Mouse (Mus musculus): Measurements from ENCODE around the gene Col4a5. TPM values are rescaled to one million over a fixed set of nuclear protein-coding genes. Genes with fewer than 3 reads are reported as not detected.

Gene Col4a5
- 32.0 and 32.7 TPM in 2 replicates for polyA plus RNA-seq (2014; fragmentation: Nextera tagmentation; extraction: Ambion mirVana)

DNA sequence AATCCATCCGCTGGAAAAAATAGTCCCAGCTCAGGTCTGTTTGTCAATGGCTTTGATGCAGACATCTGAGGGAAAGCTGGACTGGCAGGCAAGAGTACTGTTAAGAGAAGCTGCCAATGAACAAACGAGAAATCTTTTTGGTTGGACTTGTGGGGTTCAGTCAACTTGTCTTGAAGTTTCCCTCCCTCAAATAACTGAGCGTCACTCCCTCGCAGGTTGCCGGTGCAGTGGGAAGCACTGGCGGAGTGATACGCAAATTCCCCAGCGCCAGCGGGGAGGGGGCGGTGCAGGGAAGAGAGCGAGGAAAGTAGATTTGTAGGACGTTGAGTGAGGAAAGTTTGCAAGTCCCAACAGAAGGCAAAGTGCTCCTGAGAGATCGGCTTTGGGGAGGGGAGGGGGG lies at the start of gene Col4a5:
Col4a5 (plus strand) TSS at position 276 of the 400 bp plus-strand sequence.
- ATAC-seq (ENCODE audit: insufficient read depth) (peak; percentile 93), DNase-seq (peak; percentile 86)
- H3K9ac ChIP-seq = peak within 1 kb of the TSS; percentile 56
- peak within 1 kb of the TSS; percentile 60 for H3K4me2 ChIP-seq
- no peaks in the 10 kb centered on the region for H3K9me3 ChIP-seq (ENCODE audit: low read depth, low read length)
- no peaks in the 10 kb centered on the region for H3K27me3 ChIP-seq (ENCODE audit: insufficient read depth, low read length)
- no peaks in the 10 kb centered on the region for H3K36me3 ChIP-seq (ENCODE audit: insufficient read depth)
- no peak for TF ChIP-seq CTCF (IDR thresholded peaks at IDR 0.05; ENCODE audit: low read depth)
- H3K27ac ChIP-seq (ENCODE audit: low read depth) = peak within 1 kb of the TSS; percentile 71
- peak within 1 kb of the TSS; percentile 45 for H3K4me3 ChIP-seq (ENCODE audit: low read depth, low read length)
- no peaks in the 10 kb centered on the region for H3K4me1 ChIP-seq (ENCODE audit: insufficient read depth)
- WGBS = 6% methylated on average over 12 of the region's 13 CpGs

DNA sequence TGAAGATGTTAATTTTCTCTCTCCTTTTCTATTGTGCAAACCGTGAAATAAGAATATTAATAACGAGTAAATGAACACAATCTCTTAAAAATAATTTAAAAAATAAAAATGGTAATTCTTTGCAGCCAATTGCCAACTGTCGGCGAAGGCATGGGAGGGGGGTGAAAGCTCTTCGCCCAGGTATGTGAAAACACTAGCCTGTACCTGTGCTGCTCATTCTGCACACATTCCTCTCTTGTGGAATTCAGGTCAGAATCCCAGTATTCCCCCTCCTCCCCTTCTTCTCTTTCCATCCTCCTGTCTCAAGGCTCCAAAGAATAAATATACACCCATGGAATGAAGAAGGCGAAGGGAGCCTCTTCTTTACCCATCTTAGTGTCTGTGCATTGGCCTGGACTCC lies 38.4 kb upstream of the Col4a5 start:
- no peak overlapping the region for H3K27ac ChIP-seq (ENCODE audit: low read depth)
- no peak overlapping the region for H3K4me3 ChIP-seq (ENCODE audit: low read depth, low read length)
- H3K9me3 ChIP-seq (ENCODE audit: low read depth, low read length) = no peaks in the 10 kb centered on the region
- DNase-seq (no peak), ATAC-seq (ENCODE audit: insufficient read depth) (peak; percentile 56; the same call in 1 of the 2 replicates)
- no peak overlapping the region for H3K4me2 ChIP-seq
- WGBS = 67% methylated on average over 6 of the region's 6 CpGs
- H3K9ac ChIP-seq = no peak overlapping the region
- no peaks in the 10 kb centered on the region for H3K27me3 ChIP-seq (ENCODE audit: insufficient read depth, low read length)
- no peaks in the 10 kb centered on the region for H3K36me3 ChIP-seq (ENCODE audit: insufficient read depth)
- no peak for TF ChIP-seq CTCF (IDR thresholded peaks at IDR 0.05; ENCODE audit: low read depth)
- H3K4me1 ChIP-seq (ENCODE audit: insufficient read depth) = no peaks in the 10 kb centered on the region

DNA sequence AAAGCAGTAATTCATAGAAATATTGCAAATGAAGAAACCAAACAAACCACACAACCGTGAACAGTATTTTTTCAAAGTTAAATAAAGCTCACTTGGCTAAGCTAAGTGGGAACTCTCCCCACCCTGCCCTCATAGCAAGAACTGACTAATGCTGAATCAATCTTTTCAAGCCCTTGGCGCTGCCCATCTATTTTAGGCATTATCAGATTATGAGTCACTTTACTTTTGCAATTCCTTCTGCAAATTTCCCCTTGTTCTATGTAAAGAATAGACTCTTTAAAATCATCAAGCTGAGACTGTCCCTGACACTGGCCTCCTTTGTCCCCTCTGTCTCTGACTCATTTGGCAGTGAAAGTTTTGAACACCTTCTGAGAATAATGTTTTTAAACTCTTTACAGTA lies 35.8 kb upstream of the Col4a5 start:
- no peaks in the 10 kb centered on the region for H3K4me1 ChIP-seq (ENCODE audit: insufficient read depth)
- DNase-seq (no peak), ATAC-seq (ENCODE audit: insufficient read depth) (no peak)
- no peak overlapping the region for H3K4me3 ChIP-seq (ENCODE audit: low read depth, low read length)
- WGBS = 34% methylated on average over 2 of the region's 2 CpGs
- no peak for TF ChIP-seq CTCF (IDR thresholded peaks at IDR 0.05; ENCODE audit: low read depth)
- no peak overlapping the region for H3K27ac ChIP-seq (ENCODE audit: low read depth)
- H3K27me3 ChIP-seq (ENCODE audit: insufficient read depth, low read length) = no peaks in the 10 kb centered on the region
- H3K9ac ChIP-seq = no peak overlapping the region
- no peak overlapping the region for H3K4me2 ChIP-seq
- no peaks in the 10 kb centered on the region for H3K36me3 ChIP-seq (ENCODE audit: insufficient read depth)
- H3K9me3 ChIP-seq (ENCODE audit: low read depth, low read length) = no peaks in the 10 kb centered on the region

DNA sequence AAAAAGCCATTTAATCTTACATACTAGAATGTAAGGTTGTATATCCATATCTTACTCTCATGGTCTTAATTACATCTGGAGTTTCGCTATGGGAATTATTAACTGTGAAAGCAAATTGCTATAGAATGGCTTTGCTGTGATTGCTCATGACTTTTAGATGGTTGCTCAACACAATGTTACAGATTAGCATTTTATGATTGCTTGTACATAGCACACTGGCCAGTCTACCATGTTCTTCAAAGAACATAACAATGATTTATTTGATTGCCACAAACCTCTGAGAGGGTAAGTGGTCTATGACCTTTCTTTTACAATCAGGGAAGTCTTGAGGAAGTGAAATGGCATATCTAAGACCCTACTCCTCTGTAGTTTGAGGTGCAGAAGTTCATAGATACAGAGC lies 27.2 kb upstream of the Col4a5 start:
- no peaks in the 10 kb centered on the region for H3K27me3 ChIP-seq (ENCODE audit: insufficient read depth, low read length)

DNA sequence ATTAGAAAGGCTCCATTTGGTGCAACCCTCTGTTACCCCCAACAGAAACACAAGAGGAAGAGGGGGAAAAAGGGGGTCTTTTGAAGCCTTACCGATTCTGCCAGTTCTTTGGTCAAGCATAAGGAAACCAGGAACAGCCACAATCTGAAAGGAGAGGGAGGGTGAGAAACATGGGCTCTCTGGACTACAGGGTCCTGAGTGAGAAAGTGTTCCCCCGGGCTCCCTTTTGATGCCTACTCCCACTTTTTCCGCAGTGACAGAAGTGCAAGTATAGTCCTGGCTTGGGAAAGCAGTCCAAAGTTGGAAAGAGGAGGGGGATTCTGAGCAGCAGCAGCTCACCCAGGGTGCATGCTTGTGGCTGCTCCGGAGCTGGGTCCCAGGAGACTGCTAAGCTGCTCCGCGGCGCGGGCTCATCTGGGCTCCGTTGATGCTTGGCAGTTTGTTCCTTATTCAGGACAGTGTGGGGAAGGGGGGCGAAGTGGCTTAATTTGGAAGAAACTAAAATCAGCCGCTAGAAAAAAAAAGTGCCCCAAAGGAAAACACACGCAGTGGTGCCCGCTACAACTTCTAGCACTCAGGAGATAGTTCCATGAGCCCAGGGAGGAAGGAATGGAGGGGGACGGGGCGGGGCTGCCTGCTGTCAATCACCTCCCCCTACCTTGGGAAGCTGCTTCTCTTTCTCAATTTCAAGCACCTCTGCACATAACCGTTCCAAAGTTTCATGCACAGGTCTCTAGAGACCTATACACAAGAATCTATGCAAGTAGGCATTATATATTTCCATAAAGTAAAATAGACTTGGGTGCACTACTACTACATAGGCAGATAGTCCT lies 1.5 kb upstream of the Col4a5 start, which contains the start of gene Col4a6:
Col4a6 (minus strand) TSS at position 607 of the 833 bp plus-strand sequence.
- ATAC-seq (ENCODE audit: insufficient read depth) = peak; percentile 55; the same call in 1 of the 2 replicates
- peak within 1 kb of the TSS; percentile 60 for H3K4me2 ChIP-seq
- peak within 1 kb of the TSS; percentile 34; the same call in 1 of the 2 replicates for H3K9ac ChIP-seq
- H3K4me1 ChIP-seq (ENCODE audit: insufficient read depth) = no peaks in the 10 kb centered on the region
- WGBS = 8% methylated on average over 16 of the region's 16 CpGs
- no peaks in the 10 kb centered on the region for H3K9me3 ChIP-seq (ENCODE audit: low read depth, low read length)
- DNase-seq = peak; percentile 23
- H3K4me3 ChIP-seq (ENCODE audit: low read depth, low read length) = peak within 1 kb of the TSS; percentile 45
- no peak within 1 kb of the TSS for H3K27ac ChIP-seq (ENCODE audit: low read depth)
- H3K27me3 ChIP-seq (ENCODE audit: insufficient read depth, low read length) = no peaks in the 10 kb centered on the region
- no peak for TF ChIP-seq CTCF (IDR thresholded peaks at IDR 0.05; ENCODE audit: low read depth)
- H3K36me3 ChIP-seq (ENCODE audit: insufficient read depth) = no peaks in the 10 kb centered on the region

More for the DNA sequence above, 27.2 kb upstream of the Col4a5 start:
- H3K9me3 ChIP-seq (ENCODE audit: low read depth, low read length) = no peaks in the 10 kb centered on the region
- TF ChIP-seq CTCF (IDR thresholded peaks at IDR 0.05; ENCODE audit: low read depth) = no peak
- H3K9ac ChIP-seq = no peak overlapping the region
- 70% methylated on average over 1 of the region's 1 CpGs for WGBS
- no peaks in the 10 kb centered on the region for H3K4me1 ChIP-seq (ENCODE audit: insufficient read depth)
- no peak overlapping the region for H3K4me3 ChIP-seq (ENCODE audit: low read depth, low read length)
- H3K36me3 ChIP-seq (ENCODE audit: insufficient read depth) = no peaks in the 10 kb centered on the region
- no peak overlapping the region for H3K4me2 ChIP-seq
- no peak overlapping the region for H3K27ac ChIP-seq (ENCODE audit: low read depth)
- ATAC-seq (ENCODE audit: insufficient read depth) (no peak), DNase-seq (no peak)

DNA sequence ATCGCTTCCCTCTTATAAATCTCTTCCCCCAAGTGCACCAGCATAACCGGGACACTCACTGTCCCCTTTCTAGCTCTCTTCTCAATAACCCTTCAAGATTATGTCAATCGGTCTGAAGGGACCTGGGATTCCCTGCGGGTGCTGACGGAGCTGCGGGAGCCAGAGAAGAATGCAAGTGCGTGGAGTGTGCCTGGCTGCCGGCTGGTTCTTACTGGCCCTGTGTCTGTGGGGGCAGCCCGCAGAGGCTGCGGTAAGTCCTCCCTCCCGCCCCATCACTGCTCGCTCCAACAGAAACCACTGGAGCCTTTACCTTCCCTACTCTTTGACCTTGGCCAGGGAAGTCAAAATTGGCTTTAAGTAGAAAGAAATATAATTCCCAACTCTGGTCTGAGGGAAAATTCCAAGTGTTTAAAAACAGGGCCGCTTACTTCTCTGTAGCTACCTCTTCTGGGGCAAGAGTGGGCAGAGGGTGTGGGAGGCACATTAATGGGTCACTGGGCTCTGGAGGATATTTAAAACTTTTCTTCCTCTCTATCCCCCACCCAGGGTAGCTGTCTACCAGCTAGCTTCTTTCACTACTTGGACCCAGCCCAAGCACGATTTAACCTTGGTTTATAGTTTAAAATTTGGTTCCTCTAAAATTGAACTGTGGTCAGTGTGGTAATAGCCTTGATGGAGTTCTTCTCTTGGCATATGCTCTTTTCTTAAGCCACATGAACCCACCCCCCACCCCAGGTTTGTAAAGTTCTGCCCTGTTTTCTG lies 562 bp downstream of the Col4a5 start:
- no peak for TF ChIP-seq CTCF (IDR thresholded peaks at IDR 0.05; ENCODE audit: low read depth)
- Histone ChIP-seq H3K4me2 (peak overlapping the region; percentile 60), H3K9me3 (ENCODE audit: low read depth, low read length) (no peaks in the 10 kb centered on the region), H3K27me3 (ENCODE audit: insufficient read depth, low read length) (no peaks in the 10 kb centered on the region), H3K36me3 (ENCODE audit: insufficient read depth) (no peaks in the 10 kb centered on the region), H3K4me3 (ENCODE audit: low read depth, low read length) (peak overlapping the region; percentile 45), H3K4me1 (ENCODE audit: insufficient read depth) (no peaks in the 10 kb centered on the region), H3K9ac (peak overlapping the region; percentile 56), H3K27ac (ENCODE audit: low read depth) (peak overlapping the region; percentile 71)
- peak; percentile 22 for DNase-seq
- peak; percentile 86 for ATAC-seq (ENCODE audit: insufficient read depth)
- 10% methylated on average over 14 of the region's 14 CpGs for WGBS

DNA sequence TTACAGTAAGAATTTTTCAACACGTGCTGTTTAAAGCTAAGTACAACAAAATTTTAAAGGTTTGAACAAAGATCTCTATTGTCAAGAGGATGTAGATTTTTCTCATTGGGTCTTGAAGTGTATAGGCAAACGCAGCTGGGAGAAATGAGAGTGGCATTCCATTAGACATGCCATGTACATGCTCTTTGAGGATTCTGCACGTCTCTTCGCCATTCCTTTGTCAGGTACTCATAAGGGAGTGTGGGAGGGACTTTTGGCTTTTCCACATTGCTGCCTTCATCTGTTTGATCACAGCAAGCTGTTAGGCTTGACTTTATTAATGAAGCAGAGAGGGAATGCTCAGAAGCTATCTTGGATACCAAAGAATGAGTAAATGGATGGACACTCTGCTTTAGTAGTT lies 19.4 kb downstream of the Col4a5 start:
- H3K4me3 ChIP-seq (ENCODE audit: low read depth, low read length) = no peak overlapping the region
- no peak overlapping the region for H3K27ac ChIP-seq (ENCODE audit: low read depth)
- no peaks in the 10 kb centered on the region for H3K9me3 ChIP-seq (ENCODE audit: low read depth, low read length)
- no peaks in the 10 kb centered on the region for H3K4me1 ChIP-seq (ENCODE audit: insufficient read depth)
- no peaks in the 10 kb centered on the region for H3K27me3 ChIP-seq (ENCODE audit: insufficient read depth, low read length)
- no peak for DNase-seq
- no peaks in the 10 kb centered on the region for H3K36me3 ChIP-seq (ENCODE audit: insufficient read depth)
- TF ChIP-seq CTCF (IDR thresholded peaks at IDR 0.05; ENCODE audit: low read depth) = no peak
- WGBS = 52% methylated on average over 4 of the region's 4 CpGs
- ATAC-seq (ENCODE audit: insufficient read depth) = peak; percentile 65; the same call in 1 of the 2 replicates
- no peak overlapping the region for H3K9ac ChIP-seq
- no peak overlapping the region for H3K4me2 ChIP-seq
